Mouse (Mus musculus) B cell, adult 2 months (primary cell): ENCODE results near the gene Olfr1261.

Experiments
- DNase-seq, 2 experiments: peaks; one replicate each; pipeline ENCODE4 v3.0.0; 2022

The Olfr1261 gene

GRCm38 (mm10) chr2:89990921-89991320 is at the start of gene Olfr1261:
Olfr1261 (plus strand) TSS chr2:89991221.
- DNase-seq, result no peak

- DNase-seq, result no peak
Measured at GRCm38 (mm10) chr2:89948564-89948963, 42.5 kb upstream of the Olfr1261 start, which contains the start of gene Olfr1259. Olfr1259 (minus strand) TSS chr2:89948664.

GRCm38 (mm10) chr2:89974184-89974583 is 16.8 kb upstream of the Olfr1261 start, which contains the start of gene Olfr1260:
Olfr1260 (plus strand) TSS chr2:89974340.
- no peak for DNase-seq

DNA sequence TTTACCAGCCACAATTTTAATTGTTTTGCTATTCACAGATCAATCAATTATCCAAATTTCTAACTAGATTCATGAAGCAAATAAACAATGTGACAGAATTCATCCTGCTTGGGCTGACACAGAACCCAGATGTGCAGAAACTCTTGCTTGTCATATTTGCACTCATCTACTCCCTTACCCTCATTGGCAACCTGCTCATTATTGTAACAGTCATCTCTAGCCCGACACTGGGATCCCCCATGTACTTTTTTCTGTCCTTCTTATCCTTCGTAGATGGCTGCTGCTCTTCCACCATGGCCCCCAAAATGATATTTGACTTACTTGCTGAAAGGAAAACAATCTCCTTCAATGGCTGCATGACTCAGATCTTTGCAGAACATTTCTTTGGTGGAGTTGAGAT is 13.3 kb upstream of the Olfr1261 start:
- no peak for DNase-seq

DNA sequence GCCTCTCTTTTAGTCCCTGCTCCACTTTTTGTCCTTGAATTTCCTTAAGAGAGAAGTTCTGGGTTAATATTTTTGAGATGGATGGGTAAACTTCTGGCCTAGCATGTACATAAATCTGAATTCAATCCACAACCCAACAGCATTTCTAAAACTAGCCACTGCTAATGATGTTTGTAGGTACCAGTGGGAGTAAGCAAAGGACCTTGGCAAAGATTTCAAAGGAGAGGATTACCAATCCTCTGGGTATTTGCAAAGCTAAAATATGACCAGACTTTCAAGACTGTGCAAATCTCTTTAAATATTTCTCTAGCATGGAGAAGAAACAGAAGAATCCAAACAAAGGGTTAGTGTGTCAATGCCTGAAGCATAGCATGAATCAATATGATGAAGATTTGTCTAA is 8.8 kb downstream of the Olfr1261 start, which contains the start of gene Olfr1262:
Olfr1262 (plus strand) TSS at position 301 of the 400 bp plus-strand sequence.
- no peak for DNase-seq

DNA sequence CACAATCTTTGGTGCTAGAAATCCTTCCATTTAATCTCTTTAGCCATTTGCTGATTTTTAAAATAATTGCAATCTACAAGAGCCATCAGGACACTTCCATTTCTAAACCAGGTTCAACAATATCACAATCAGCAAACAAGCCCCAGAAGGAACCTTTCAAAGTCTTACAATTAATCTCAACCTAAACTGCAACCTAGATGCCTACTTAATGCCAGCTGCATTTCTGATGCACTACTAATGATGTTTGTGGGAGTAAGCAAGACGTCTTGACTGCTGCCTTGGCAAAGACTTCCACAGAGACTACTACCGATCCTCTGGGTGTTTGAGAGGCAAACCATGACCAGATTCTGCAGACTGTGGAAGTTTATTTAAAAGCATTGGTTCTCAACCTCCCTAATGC is 20.8 kb downstream of the Olfr1261 start, which contains the start of gene Olfr1263:
Olfr1263 (plus strand) TSS at position 301 of the 400 bp plus-strand sequence.
- DNase-seq, result no peak

DNA sequence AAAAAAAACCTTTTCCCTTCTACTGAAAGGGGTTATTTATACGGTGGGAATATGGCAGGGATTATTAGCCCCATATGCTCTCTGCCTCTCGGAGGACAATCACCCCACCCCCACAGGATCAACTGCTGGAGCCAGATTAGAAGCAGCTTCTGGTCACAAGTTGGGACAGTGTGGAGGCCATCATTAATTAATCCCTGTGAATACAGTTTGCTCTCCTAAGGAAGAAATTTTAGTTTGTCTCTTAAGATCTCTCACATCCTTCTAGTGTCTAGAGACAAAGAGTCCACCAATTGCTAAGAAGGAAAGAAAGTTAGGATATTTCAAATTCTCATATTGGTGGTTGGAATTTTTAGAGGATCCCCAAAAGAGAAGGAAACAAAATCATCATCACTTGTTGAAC is 34.5 kb downstream of the Olfr1261 start, which contains the start of gene Olfr1264:
Olfr1264 (minus strand) TSS at position 101 of the 400 bp plus-strand sequence.
- no peak for DNase-seq

GRCm38 (mm10) chr2:90035037-90035436 is 44.0 kb downstream of the Olfr1261 start, which contains the start of gene Olfr1265:
Olfr1265 (plus strand) TSS chr2:90035337.
- DNase-seq, result no peak
